Mouse (Mus musculus): ENCODE measurements around the gene Sik2.

Gene Sik2

DNA sequence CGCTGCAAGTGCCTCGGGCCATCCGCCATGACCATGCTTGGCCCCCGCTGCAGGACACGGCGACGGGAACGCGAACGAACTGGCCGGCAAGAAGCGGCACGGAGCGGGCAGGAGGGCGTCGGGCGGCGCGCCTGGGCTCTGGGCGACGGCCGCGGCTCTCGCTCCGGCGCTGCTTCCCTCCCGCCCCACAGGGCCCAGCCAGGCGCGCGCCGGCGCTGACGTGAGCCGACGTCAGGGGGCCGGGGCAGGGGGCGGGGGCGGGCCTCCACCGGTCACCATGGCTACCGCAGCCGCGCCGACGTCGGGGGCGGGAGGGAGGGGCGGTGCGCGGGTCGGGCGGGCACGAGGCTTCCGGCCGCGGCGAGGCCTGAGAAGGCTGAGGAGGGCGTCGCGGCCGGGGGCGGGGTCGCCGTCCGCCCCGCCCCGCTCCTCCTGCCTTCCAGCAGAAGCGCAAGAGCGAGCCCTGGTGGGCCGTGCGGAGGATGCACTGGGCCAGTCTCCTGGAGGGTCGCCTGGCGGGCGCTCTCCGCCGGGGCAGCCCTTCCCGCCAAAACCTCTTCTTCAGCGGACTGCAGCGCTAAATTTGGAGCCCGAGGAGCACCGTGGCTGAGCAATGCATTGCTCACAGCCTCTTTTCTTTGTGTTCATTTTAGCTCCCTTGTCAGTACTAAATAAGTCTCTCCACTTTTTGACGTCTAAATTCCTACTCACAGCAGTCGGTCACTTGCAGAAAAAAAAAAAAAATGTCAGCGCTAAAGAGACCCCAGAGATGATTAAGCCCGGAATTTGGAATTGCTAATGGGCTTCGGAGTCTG, at the start of gene Sik2:
TSS of gene Sik2 (minus strand) at position 233 of the 815 bp plus-strand sequence.
- peak; percentile 92 for DNase-seq

DNA sequence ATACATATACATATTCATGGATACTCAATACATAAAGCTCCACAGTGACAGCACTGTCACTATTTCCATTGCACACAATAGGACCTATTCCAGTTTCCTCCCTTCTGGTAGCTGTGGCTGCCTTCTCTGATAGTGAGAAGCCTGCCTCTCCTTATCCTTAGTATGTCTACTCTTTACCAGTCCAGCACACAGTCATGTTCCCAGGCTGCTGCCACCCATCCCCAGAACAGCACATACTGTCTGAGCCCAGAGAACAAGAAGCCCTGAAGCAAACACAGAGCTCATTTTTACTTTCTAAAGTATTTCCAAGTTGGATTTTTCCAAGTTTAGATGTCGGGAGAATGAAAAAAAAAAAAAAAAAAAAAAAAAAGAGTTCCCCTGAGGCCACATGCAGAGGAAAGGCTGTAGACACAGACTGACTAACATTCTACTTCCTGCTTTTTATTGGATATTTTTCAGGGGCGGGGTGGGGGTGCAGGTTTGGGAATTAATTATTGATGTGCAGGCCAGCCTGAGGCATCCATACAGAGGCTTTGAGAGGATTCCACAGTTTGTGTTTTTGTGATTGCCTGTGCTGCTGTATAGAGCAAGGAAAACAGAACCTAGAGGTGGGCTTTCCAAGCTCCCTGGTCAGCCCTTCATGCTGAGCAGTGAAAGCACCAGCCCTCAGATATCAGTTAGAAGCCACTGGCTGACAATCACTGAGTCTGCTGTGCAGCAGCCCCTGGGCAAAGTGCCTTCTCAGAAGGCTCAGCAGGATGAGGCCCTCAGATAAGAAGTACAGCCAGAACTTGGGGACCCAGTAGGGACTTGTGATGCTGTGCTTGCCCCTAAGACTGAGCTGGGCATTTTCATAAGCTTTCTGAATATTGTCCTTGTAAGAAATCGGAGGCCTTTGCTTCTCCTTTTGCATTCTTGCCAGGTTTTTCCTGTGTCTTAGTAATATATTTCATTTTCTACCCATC, 47.8 kb upstream of the Sik2 start:
- DNase-seq: no peak

DNA sequence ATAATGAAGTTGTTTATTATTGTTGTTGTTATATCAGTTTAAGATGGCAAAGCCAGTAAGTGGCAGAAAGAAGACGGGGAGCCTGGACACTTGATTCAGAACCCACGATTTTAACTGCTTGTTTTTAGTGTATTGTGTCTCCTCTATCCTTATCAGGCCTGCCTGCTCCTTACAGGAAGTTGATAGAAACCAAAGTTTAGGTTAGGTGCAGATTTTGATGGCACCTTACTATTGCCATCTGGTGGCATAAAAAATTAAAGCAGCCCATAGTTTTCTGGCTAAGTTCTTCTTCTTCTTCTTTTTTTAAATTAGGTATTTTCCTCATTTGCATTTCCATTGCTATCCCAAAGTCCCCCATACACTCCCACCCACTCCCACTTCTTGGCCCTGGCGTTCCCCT, 43.3 kb upstream of the Sik2 start:
- no peak for DNase-seq

DNA sequence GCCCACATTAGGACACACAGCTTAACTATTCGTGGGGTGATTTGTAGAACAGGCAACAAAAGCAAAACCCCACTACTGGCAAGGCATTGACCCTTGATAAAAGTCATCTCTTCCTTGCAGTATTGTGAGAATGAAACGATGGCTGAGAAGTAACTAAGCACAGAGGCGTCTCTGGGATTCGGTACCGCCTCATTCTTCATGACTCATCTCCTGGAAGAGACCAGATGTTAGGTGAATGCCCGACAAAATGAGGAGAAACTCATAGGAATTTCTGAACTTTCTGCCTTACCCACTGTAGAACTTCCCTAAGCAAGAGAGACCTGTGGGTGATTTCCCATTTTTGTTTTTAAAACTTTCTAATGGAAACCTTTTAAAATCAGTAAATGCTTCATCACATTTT, 33.3 kb upstream of the Sik2 start:
- no peak for DNase-seq

- DNase-seq: no peak
These were observed 32.7 kb upstream of the Sik2 start for GRCm38 (mm10) chr9:51041491-51041980.

- no peak for DNase-seq
These were observed 24.1 kb upstream of the Sik2 start for GRCm38 (mm10) chr9:51032785-51033529.

- no peak for DNase-seq
These were observed 23.4 kb upstream of the Sik2 start for GRCm38 (mm10) chr9:51032291-51032690.

GRCm38 (mm10) chr9:51031603-51032002, 22.7 kb upstream of the Sik2 start:
- DNase-seq: no peak

DNA sequence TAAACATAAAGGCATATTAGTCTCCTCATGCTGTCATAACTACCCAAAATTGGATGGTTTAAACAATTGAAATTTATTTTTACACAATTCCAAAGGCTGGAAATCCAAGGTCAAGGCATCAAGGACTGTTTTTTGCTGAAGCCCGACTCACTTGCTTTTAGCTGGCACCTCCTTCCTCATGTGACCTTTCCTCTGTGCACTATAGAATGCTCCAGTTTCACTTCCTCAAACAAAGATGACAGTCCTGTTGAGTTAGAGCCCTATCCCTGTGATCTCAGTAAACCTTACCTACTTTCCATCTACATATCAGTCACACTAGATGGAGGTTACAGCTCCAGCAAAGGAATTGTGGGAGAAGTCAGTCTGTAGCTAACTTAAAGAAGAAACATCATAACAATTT, 21.3 kb upstream of the Sik2 start:
- DNase-seq: no peak

GRCm38 (mm10) chr9:51026952-51027351, 18.1 kb upstream of the Sik2 start:
- no peak for DNase-seq

GRCm38 (mm10) chr9:51021123-51021795, 12.4 kb upstream of the Sik2 start:
- DNase-seq: no peak

GRCm38 (mm10) chr9:51020351-51020750, 11.5 kb upstream of the Sik2 start:
- no peak for DNase-seq

- DNase-seq: no peak
These were observed 10.8 kb upstream of the Sik2 start for GRCm38 (mm10) chr9:51019670-51020069.

DNA sequence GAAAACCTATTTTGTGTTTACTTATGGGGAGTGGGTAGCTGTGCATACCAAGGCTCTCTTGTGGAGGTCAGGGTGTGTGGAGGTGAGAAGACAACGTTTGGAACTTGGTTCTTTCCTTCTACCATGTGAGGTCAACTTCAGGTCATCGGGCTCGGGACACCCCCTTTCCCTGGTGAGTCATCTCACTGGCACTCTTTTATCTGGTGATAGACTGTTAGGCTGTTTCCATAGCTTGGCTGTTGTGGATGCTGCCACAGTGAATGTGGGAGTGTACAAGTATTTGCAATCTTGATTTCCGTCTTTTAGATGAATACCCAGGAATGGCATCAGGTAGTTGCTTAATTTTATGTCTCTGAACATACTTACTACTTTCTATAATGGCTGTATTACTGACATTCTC, 6.9 kb upstream of the Sik2 start:
- DNase-seq: no peak

DNA sequence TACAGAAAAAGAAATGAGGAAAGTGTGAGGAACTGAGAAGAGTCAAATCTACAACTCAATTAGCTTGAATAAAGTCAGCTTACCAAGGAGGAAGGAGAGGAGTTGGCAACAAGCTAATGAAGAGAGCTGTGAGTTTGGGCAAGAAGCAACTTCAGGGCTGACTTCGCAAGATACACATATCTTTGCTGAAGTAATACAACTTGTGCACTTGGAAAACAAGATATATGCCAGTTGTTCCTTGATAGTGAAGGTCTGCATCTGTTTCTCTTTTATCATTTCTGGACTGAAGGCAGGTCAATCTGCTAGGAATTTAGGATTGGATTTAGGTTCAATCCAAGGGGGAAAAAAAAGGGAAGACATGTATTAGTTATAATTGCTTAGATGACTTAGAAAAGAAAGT, 4.8 kb upstream of the Sik2 start:
- no peak for DNase-seq

DNA sequence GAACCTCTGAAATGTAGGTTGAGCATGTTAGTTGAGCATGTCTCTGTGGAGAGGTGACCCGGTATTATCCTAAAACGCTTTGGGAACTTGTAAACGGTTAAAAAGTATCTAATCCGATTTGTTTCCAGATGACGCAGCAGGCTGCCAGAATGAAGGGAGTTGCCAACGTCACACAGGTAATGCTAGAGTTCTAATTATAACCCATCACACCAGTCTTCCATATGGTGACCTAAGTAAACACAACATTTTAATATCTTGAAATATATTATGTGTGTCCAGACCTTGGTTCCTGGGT, 730 bp upstream of the Sik2 start:
- DNase-seq: peak; percentile 59

DNA sequence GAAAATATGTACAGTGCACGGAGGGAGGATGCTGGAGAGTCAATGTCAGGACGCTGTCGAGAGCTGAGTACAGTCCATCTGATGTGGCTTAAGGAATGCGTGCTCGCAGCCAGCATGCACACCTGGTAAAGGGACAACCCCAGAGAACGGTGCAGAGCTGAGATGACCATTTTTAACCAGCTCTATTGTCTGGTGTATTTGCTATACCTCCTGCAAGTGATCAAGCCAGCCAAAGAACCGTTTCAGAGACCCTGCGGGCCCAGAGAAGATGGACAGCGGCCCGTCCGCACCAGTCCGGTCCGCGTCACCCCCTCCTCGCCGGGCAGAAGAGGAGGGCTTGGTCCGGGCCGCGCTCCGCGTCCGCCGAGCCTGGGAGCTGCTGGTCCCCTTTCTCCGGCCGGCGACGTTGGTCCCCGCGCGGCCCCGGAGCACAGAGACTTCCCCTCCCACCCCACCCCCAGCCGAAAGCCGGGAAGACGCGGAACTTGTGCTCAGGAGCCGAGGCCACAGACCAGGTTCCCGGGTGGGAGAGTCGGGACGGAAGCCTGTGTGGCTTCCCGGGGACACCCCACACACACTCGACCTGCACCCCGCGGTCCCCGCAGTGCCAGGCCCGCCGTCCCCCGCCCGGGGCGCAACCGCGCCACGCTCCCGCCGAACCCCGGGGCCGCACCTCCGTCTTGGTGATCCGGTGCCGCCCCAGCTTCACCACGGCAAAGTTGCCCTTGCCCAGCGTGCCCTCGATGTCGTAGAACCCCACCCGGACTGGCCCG, 619 bp downstream of the Sik2 start:
- no peak for DNase-seq

DNA sequence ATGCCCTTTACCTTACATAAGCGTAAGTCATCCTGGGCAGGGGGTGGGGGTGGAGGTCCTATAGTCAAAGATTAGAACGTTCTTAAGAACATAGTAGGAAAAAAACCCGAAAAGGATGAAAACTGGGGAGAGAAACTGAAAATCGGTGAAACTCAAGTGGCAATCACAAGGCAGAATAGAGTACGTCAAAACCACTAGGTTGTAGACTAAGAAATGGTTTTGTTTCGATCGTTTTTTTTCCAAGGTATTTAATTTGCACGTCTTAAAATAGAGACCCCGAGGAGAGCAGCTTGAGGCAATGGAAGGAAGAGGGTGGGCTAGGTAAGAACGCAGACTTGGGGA, 1.2 kb downstream of the Sik2 start:
- DNase-seq: no peak

- DNase-seq: peak; percentile 64
These were observed 2.0 kb downstream of the Sik2 start for GRCm38 (mm10) chr9:51006846-51007245.

- no peak for DNase-seq
These were observed 4.8 kb downstream of the Sik2 start for GRCm38 (mm10) chr9:51004062-51004461.

GRCm38 (mm10) chr9:50986677-50987076, 22.2 kb downstream of the Sik2 start:
- no peak for DNase-seq

GRCm38 (mm10) chr9:50986123-50986522, 22.8 kb downstream of the Sik2 start:
- DNase-seq: no peak

All from cerebellum, adult 9-11 months (tissue).